Mouse (Mus musculus): ENCODE data around the gene Taar8c.

DNA sequence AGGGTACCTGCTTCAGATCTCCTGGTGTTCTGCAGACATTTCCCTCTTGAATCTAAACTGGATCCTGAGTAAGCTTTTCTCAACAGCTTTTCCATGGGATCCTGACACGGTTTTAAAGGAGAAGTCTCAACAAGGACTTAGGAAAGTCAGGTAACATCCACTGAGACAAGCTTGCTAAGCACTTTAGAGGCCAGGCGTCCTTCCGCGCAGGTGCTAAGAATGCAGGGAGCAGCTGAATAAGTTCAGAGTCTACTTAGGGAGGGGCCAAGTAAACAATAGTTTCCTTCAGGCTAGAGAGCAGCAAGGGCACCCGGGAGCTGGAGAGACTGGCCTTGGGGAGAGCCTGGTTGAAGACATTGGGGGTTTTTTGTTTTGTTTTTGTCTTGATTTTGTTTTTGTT lies 30.6 kb upstream of the Taar8c start:
- no peak for TF ChIP-seq POLR2A (IDR thresholded peaks at IDR 0.05; ENCODE audit: borderline replicate concordance, extremely low read depth, insufficient read depth, insufficient read length, poor library complexity, severe bottlenecking)
- no peak for TF ChIP-seq CTCF (IDR thresholded peaks at IDR 0.05; ENCODE audit: borderline replicate concordance, extremely low read depth, insufficient read depth, insufficient read length)
